Mouse (Mus musculus) liver, embryonic 16.5 days (tissue): Measurements from ENCODE around the gene Zdhhc4. TPM values are rescaled to one million over a fixed set of nuclear protein-coding genes. Genes with fewer than 3 reads are reported as not detected.

Experiments used
- ATAC-seq: fragments of 200-750 bp; cut with Nextera tagmentation; 2 replicates; pipeline ENCODE4 v1.8.0; 2017; ENCODE audit warnings: low read depth, mild to moderate bottlenecking, moderate number of reproducible peaks, moderate library complexity
- H3K27ac ChIP-seq: fragments of 300-500 bp; sonication (generic); 2 replicates; pipeline ENCODE4 v1.5.1; 2014; ENCODE audit warnings: mild to moderate bottlenecking, low read length
- H3K27me3 ChIP-seq: fragments of 300-500 bp; sonication (generic); 2 replicates; pipeline ENCODE4 v1.6.1; 2014; ENCODE audit warnings: low read depth, low read length, mixed read lengths; ENCODE audit not compliant: control insufficient read depth, insufficient read depth
- H3K36me3 ChIP-seq: fragments of 300-500 bp; sonication (generic); 2 replicates; pipeline ENCODE4 v1.6.1; 2014; ENCODE audit warnings: mild to moderate bottlenecking; ENCODE audit not compliant: control insufficient read depth, insufficient read depth
- H3K4me1 ChIP-seq: fragments of 300-500 bp; sonication (generic); 2 replicates; pipeline ENCODE4 v1.6.1; 2014; ENCODE audit warnings: low read depth, low read length, mixed read lengths; ENCODE audit not compliant: control insufficient read depth
- H3K4me2 ChIP-seq: fragments of 300-500 bp; sonication (generic); 2 replicates; pipeline ENCODE4 v1.6.1; 2014; ENCODE audit warnings: low read depth, low read length, mixed read lengths
- H3K4me3 ChIP-seq: fragments of 300-500 bp; sonication (generic); 2 replicates; pipeline ENCODE4 v1.5.1; 2014; ENCODE audit warnings: low read depth, mild to moderate bottlenecking, low read length
- H3K9ac ChIP-seq: fragments of 300-500 bp; sonication (generic); 2 replicates; pipeline ENCODE4 v1.6.1; 2014; ENCODE audit warnings: low read depth, low read length
- H3K9me3 ChIP-seq: fragments of 300-500 bp; sonication (generic); replicated peaks from 2 replicates; pipeline ENCODE4 v1.6.1; 2016; ENCODE audit warnings: low read length; ENCODE audit not compliant: control insufficient read depth
- WGBS: fragments of 180-500 bp; shearing (Covaris S2); extraction: QIAGEN DNeasy Blood & Tissue Kit; methylation state at CpG from one replicate; pipeline ENCODE4 v1.1.7; 2014; ENCODE audit not compliant: insufficient replicate concordance; 5-methylcytosine and 5-hydroxymethylcytosine counted together
- polyA plus RNA-seq: library from polyadenylated mRNA; unstranded; fragments of >200 nt; fragmentation: Nextera tagmentation; extraction: Ambion mirVana; gene quantifications from 2 replicates; pipeline ENCODE4 v1.2.1, GENCODE M21; 2015

Zdhhc4 gene
- 23.9 and 25.5 TPM in 2 replicates for polyA plus RNA-seq

DNA sequence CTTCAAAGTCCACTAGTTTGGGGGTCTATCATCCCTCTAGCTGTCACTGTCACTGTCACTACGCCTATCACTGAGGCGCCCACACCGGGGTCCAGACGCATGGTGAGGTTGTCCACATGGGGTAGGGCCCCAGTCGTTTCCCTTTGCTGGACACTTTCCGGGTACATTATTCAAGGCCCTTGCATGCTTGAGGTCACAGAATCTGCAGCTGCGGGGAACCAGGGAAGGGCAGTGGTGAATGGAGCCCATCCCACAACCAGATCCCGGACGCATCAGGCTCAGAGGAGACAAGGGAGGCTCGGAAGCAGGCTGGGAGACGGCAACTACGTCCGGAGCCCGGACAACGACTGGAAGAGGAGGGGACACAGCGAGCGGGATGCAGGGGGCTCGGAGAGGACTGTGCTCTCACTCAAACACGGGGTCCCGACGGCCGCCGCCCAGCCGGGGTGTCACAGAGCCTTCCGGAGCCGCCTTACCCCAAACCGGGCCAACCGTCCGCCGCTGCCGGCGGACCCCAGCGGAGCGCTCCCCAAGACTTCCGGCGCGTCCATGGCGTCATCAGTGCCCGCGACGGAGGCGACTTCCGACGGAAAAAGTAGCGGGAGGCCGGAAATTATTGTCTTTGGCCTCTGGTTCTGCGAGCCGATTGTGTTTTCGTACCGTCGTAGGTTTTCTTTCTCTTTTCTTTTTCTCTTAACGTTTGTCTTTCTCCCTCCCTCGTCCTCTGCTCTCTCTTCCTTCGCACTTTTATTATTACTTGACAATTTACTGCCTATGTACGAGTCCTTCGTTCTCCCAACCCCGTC, at the start of gene Zdhhc4:
Gene Zdhhc4 (minus strand): TSS at position 567 of the 806 bp plus-strand sequence.
- Histone ChIP-seq H3K4me1 (peaks cover 17% of the 10 kb centered on the region), H3K27ac (peak within 1 kb of the TSS; percentile 57), H3K4me2 (peak within 1 kb of the TSS; percentile 88), H3K9me3 (no peaks in the 10 kb centered on the region), H3K27me3 (no peaks in the 10 kb centered on the region), H3K4me3 (peak within 1 kb of the TSS; percentile 81), H3K36me3 (peaks cover 6% of the 10 kb centered on the region; the same call in 1 of the 2 replicates), H3K9ac (peak within 1 kb of the TSS; percentile 79)
- WGBS: under 1% methylated on average over 57 of the region's 57 CpGs
- peak; percentile 79 for ATAC-seq

DNA sequence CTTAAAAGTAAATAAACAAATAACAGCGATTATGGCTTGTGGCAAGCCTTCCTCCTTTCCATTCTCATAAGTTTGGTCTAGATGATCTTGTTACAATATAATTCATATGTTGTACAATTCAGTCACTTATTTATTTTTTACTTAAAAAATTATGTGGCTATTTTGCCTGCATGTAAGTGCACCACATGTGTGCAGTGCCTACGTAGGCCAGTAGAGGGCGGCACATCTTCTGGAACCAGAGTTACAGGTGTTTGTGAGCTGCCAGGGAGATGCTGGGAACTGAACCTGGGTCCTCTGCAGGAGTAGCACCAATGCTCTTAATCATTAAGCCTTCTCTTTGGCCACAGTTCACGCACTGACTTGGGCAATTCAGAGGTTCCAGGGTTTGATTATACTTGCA, 47.1 kb upstream of the Zdhhc4 start:
- H3K27ac ChIP-seq: no peak overlapping the region
- 0 out of 2 replicates have a peak, but pooled peaks cover 2% of the 10 kb centered on the region for H3K9me3 ChIP-seq
- ATAC-seq: no peak
- H3K36me3 ChIP-seq: no peaks in the 10 kb centered on the region
- H3K27me3 ChIP-seq: peaks cover 34% of the 10 kb centered on the region
- WGBS: 75% methylated on average over 4 of the region's 4 CpGs
- no peaks in the 10 kb centered on the region for H3K4me1 ChIP-seq
- H3K4me3 ChIP-seq: no peak overlapping the region
- H3K4me2 ChIP-seq: no peak overlapping the region
- no peak overlapping the region for H3K9ac ChIP-seq

DNA sequence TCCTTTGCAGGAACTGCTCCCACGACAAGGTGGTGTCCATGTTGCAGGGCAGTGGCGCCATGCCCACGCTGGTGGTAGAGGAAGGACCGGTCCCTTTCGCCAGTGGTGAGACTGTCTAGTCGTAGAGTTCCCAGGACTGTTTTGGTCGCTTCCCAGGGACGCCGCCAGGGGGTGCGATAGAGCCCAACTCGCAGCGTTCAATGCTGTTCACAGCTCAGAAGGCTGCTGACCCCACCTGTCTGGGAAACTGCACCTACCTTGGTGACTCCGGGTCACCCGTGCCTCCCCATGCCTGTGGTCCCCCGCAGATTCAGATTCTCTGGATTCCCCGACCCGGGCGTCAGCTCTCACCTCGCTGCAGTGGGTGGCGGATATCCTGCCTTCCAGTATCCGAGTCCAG, 46.2 kb upstream of the Zdhhc4 start:
- peak overlapping the region; percentile 6; the same call in 1 of the 2 replicates for H3K4me2 ChIP-seq
- 0 out of 2 replicates have a peak overlapping the region, but pooled peaks have one; percentile 4 for H3K4me3 ChIP-seq
- no peak overlapping the region for H3K27ac ChIP-seq
- 0 out of 2 replicates have a peak, but pooled peaks cover 2% of the 10 kb centered on the region for H3K9me3 ChIP-seq
- no peaks in the 10 kb centered on the region for H3K36me3 ChIP-seq
- no peak overlapping the region for H3K9ac ChIP-seq
- no peaks in the 10 kb centered on the region for H3K4me1 ChIP-seq
- H3K27me3 ChIP-seq: peaks cover 43% of the 10 kb centered on the region
- WGBS: 7% methylated on average over 21 of the region's 21 CpGs
- peak; percentile 48; the same call in 1 of the 2 replicates for ATAC-seq

DNA sequence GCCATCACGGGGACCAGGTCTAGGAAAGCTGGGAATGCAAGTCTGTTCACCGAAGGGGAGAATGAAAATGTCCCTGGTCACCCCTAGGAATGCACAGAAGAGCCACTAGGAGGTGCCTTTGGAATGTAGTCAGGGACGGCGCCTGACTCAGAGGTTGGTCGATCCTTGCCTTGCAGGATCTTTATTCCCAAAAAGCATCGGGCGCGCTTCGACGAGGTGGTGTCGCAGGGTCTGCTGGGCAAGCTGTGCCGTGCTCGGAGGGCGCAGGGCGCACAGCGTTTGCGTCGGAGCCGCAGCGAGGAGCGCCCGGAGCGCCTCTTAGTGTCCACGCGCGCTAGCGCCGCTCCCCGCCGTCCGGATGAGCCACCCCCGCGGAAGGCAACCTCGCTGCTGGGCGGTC, 43.8 kb upstream of the Zdhhc4 start:
- H3K36me3 ChIP-seq: no peaks in the 10 kb centered on the region
- H3K4me3 ChIP-seq: 0 out of 2 replicates have a peak overlapping the region, but pooled peaks have one; percentile 18
- 0 out of 2 replicates have a peak, but pooled peaks cover 2% of the 10 kb centered on the region for H3K9me3 ChIP-seq
- peaks cover 67% of the 10 kb centered on the region for H3K27me3 ChIP-seq
- no peaks in the 10 kb centered on the region for H3K4me1 ChIP-seq
- no peak overlapping the region for H3K9ac ChIP-seq
- no peak for ATAC-seq
- H3K4me2 ChIP-seq: no peak overlapping the region; the same call in none of the 2 replicates
- H3K27ac ChIP-seq: no peak overlapping the region
- WGBS: 2% methylated on average over 35 of the region's 35 CpGs

DNA sequence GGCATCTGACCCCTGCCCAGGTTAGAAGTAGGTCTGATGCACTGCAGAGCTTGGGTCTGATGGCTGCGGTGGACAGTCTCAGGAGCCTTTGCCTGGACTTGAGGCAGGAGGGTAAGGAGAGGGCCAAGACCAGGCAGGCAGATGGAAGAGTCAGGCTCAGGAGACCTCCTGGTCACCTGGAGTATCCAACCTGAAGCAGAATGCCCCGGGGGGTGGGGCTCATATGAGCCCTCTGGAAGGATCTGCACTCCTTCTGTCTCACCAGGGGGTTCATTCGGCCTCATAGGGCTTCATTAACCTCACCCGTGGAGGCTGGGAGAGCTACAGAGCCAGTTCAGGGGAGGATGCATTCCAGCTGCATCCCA, 42.1 kb upstream of the Zdhhc4 start:
- peaks cover 70% of the 10 kb centered on the region for H3K27me3 ChIP-seq
- 47% methylated on average over 4 of the region's 4 CpGs for WGBS
- no peak overlapping the region for H3K27ac ChIP-seq
- no peaks in the 10 kb centered on the region for H3K36me3 ChIP-seq
- H3K9ac ChIP-seq: no peak overlapping the region
- H3K9me3 ChIP-seq: 0 out of 2 replicates have a peak, but pooled peaks cover under 1% of the 10 kb centered on the region
- H3K4me1 ChIP-seq: no peaks in the 10 kb centered on the region
- H3K4me3 ChIP-seq: no peak overlapping the region
- ATAC-seq: no peak
- H3K4me2 ChIP-seq: no peak overlapping the region

DNA sequence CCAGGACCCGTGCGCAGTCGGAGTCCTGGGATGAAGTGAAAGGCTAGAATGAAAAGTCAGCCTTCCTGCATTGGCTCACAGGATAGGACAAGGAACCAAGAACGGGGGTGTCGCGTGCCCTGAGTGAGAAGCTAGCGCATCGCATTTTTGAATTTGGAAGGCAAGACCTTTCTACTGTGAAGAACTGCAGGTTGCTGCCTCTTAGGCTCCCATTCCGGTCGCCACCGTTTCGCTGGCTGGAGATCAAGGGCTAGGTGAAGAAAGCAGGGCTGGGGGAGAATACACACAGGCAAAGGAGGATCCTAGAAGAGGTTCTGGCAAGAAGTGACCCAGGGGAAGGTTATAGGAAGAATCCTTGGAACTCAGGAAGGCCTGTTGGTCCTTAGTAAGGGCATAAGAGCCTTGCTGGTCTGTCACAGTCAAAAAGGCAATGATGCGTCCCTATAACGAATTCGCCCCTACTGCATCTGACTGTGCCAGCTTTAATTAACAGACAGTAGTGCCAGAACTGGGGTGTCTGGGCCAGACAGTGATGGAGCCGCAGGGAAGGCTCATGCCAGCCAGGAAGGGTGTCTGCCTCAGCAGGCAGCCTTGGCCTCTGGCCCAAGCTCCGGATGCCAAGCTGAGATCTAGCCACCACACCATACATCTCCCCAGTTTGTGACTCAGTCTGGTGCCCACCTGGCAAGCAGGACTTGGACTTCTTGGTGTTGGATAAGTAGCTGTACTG, 41.5 kb upstream of the Zdhhc4 start:
- Histone ChIP-seq H3K9ac (no peak overlapping the region), H3K9me3 (no peaks in the 10 kb centered on the region), H3K27ac (no peak overlapping the region), H3K4me3 (no peak overlapping the region), H3K4me2 (no peak overlapping the region), H3K36me3 (no peaks in the 10 kb centered on the region), H3K27me3 (peaks cover 70% of the 10 kb centered on the region), H3K4me1 (no peaks in the 10 kb centered on the region)
- ATAC-seq: no peak
- 26% methylated on average over 17 of the region's 17 CpGs for WGBS

DNA sequence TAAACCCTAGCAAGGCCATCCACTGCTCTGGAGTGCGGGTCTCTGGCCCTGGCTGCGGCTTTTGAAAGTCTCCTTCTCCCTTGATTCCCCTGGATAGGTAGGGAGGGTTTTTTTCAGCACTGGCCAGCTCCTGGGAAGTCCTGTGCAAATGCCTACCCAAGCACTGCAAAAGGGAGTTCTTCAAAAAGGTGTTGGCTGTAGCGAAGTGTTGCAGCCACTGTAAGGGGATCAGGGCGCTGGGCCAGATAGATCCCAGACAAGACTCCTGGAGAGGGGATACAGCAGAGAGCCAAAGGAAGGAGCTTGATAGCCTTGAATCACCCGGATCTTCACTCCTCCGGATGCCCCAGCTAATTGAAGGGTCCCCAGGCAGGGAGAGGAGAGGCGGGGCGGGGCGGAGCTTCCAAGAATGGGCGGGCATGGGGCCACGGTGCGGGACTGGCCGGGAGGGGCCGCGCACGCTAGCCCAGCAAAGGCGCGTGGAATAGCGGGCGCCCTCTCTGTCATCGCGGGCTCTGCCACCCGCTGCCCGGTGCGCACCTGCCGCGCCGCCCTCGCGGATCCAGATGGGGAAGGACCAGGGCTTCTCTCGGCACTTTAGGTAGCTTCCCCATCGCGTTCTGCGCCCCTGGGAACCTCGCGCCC, 40.7 kb upstream of the Zdhhc4 start:
- Histone ChIP-seq H3K4me2 (no peak overlapping the region), H3K36me3 (no peaks in the 10 kb centered on the region), H3K9ac (no peak overlapping the region), H3K27ac (no peak overlapping the region), H3K4me3 (no peak overlapping the region), H3K4me1 (no peaks in the 10 kb centered on the region), H3K9me3 (no peaks in the 10 kb centered on the region), H3K27me3 (peaks cover 75% of the 10 kb centered on the region)
- WGBS: 2% methylated on average over 35 of the region's 36 CpGs
- ATAC-seq: no peak

DNA sequence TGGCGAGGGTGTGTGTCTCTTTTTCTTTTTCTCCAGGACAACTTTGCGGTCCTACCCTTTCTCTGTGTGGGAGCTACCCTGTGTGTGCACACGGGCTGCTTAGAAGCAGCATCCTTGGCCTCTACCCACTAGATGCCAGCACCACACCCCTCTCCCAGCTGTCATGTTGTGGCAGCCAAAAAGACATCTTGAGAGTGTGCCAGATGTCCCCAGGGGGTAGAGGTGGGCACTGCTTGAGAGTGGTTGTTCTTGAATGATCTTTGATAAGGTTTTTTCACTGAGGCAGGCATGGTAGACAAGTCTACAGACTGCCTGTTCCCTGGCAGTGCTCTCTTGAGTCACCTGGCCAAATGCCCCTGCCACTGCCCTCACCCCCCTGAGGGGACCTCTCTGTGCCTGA, 38.9 kb upstream of the Zdhhc4 start:
- H3K27me3 ChIP-seq: peaks cover 78% of the 10 kb centered on the region
- no peaks in the 10 kb centered on the region for H3K36me3 ChIP-seq
- no peak overlapping the region for H3K4me2 ChIP-seq
- no peaks in the 10 kb centered on the region for H3K4me1 ChIP-seq
- WGBS: 46% methylated on average over 3 of the region's 3 CpGs
- no peak overlapping the region for H3K9ac ChIP-seq
- H3K4me3 ChIP-seq: no peak overlapping the region
- no peaks in the 10 kb centered on the region for H3K9me3 ChIP-seq
- no peak overlapping the region for H3K27ac ChIP-seq
- ATAC-seq: no peak
